27 mouse cellular contexts compared by ENCODE assay signal in the genomic region with DNA sequence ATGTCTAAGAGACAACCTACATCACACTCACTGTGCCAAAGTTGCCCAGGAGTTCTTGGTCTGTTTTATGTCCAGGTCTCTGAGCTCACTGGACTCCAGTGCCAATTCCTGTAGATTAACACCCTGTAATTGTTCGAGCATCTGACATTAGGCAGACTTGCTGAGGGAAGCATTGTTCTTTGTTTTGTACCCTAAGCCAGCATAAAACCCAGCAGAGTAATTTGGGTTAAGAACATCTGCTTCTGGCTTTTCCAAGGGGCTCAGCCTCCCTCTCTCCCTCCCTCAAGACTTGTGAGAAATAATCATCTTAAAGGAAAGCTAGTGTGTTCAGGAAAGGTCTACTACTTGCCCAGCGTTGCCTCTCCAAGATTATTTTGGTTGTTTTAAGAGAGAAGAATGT. TPM values are rescaled to one million over a fixed set of nuclear protein-coding genes. Genes with fewer than 3 reads are reported as not detected.
DNase-seq lines count a peak whose midpoint lies in the region; ATAC-seq and TF ChIP-seq lines count a peak whose summit lies in the region.
"Had no signal": no experiment of that assay in that cellular context is flagged by ENCODE, and none has a peak within 500 bp of the region (broad histone marks: within the 10 kb centered on the region; RNA-seq: fewer than 3 reads in every experiment).

No protein-coding gene starts in this region.

- no peaks in the 10 kb centered on the region for H3K27me3 ChIP-seq in midbrain, embryonic 11.5 days (ENCODE audit: control insufficient read depth, insufficient read depth, low read length)
- no peaks in the 10 kb centered on the region for H3K27me3 ChIP-seq in midbrain, postnatal 0 days (ENCODE audit: insufficient read depth, low read length)
- no peaks in the 10 kb centered on the region for H3K27me3 ChIP-seq in embryonic facial prominence, embryonic 15.5 days
- H3K27me3 ChIP-seq: CH12.LX; liver, embryonic 12.5 days had no signal

- ATAC-seq in midbrain, embryonic 11.5 days (ENCODE audit: low FRiP score), result no peak
- no peak for ATAC-seq in midbrain, postnatal 0 days (ENCODE audit: low FRiP score)
- ATAC-seq in embryonic facial prominence, embryonic 15.5 days (ENCODE audit: insufficient number of reproducible peaks, low FRiP score, low TSS enrichment, low read depth), result peak; percentile 57
- ATAC-seq: activated CD4-positive, CD25-positive, alpha-beta regulatory T cell, adult 4 months; hindbrain, postnatal 0 days; liver, embryonic 12.5 days had no signal

- H3K4me1 ChIP-seq in midbrain, embryonic 11.5 days (ENCODE audit: control insufficient read depth, insufficient read depth, low read length), result no peaks in the 10 kb centered on the region
- H3K4me1 ChIP-seq in midbrain, postnatal 0 days (ENCODE audit: insufficient read depth, low read length), result no peaks in the 10 kb centered on the region
- H3K4me1 ChIP-seq in embryonic facial prominence, embryonic 15.5 days, result no peaks in the 10 kb centered on the region
- H3K4me1 ChIP-seq: liver, embryonic 12.5 days; midbrain, embryonic 10.5 days had no signal

- no peak overlapping the region for H3K4me2 ChIP-seq in midbrain, embryonic 11.5 days
- no peak overlapping the region for H3K4me2 ChIP-seq in midbrain, postnatal 0 days (ENCODE audit: low read depth, low read length, poor library complexity, severe bottlenecking)
- no peak overlapping the region for H3K4me2 ChIP-seq in embryonic facial prominence, embryonic 15.5 days (replicated peaks)
- H3K4me2 ChIP-seq: heart, embryonic 11.5 days; liver, embryonic 12.5 days had no signal

- peak; percentile 48 for DNase-seq in heart, adult 11 months
- no peak for DNase-seq in heart, adult 18-20 months
- peak; percentile 79 for DNase-seq in midbrain, embryonic 11.5 days (ENCODE audit: low spot score, missing footprints)
- DNase-seq in midbrain, postnatal 0 days (ENCODE audit: low spot score), result no peak
- DNase-seq in spleen, adult 12 weeks (ENCODE audit: low spot score), result no peak
- no peak for DNase-seq in layer of hippocampus, adult 9-11 months
- DNase-seq: adrenal gland, postnatal 10 days; B cell, adult 2 months; cerebellum, adult 8-10 months; cerebellum, postnatal 36 days; gastrocnemius, postnatal 36 days; kidney, adult 11 months; left cerebral cortex, postnatal 4 days; lung, adult 18-20 months; spleen, adult 18-20 months had no signal

- WGBS in midbrain, embryonic 11.5 days, result 75% methylated on average over 2 of the region's 2 CpGs
- 54% methylated on average over 2 of the region's 2 CpGs for WGBS in midbrain, postnatal 0 days
- 25% methylated on average over 2 of the region's 2 CpGs for WGBS in embryonic facial prominence, embryonic 15.5 days

- no peaks in the 10 kb centered on the region for H3K36me3 ChIP-seq in midbrain, embryonic 11.5 days (ENCODE audit: control insufficient read depth, insufficient read depth, low read length)
- no peaks in the 10 kb centered on the region for H3K36me3 ChIP-seq in midbrain, postnatal 0 days (ENCODE audit: insufficient read depth, low read length)
- H3K36me3 ChIP-seq in embryonic facial prominence, embryonic 15.5 days, result no peaks in the 10 kb centered on the region
- H3K36me3 ChIP-seq: G1E; liver, embryonic 12.5 days; midbrain, embryonic 10.5 days had no signal

- no peak overlapping the region for H3K9ac ChIP-seq in midbrain, embryonic 11.5 days (ENCODE audit: low read length)
- no peak overlapping the region for H3K9ac ChIP-seq in midbrain, postnatal 0 days (replicated peaks; ENCODE audit: low read length, poor library complexity, severe bottlenecking)
- no peak overlapping the region for H3K9ac ChIP-seq in embryonic facial prominence, embryonic 15.5 days
- H3K9ac ChIP-seq: liver, embryonic 12.5 days had no signal

- no peak overlapping the region for H3K4me3 ChIP-seq in midbrain, embryonic 11.5 days (ENCODE audit: low read depth, low read length)
- H3K4me3 ChIP-seq in midbrain, postnatal 0 days (ENCODE audit: low read depth, low read length), result no peak overlapping the region
- H3K4me3 ChIP-seq in embryonic facial prominence, embryonic 15.5 days (replicated peaks), result no peak overlapping the region
- H3K4me3 ChIP-seq: erythroblast, embryonic 14.5 days; liver, embryonic 12.5 days; midbrain, embryonic 10.5 days had no signal

- H3K27ac ChIP-seq in midbrain, embryonic 11.5 days (ENCODE audit: low read depth, low read length), result no peak overlapping the region
- H3K27ac ChIP-seq in midbrain, postnatal 0 days (ENCODE audit: low read depth, low read length), result no peak overlapping the region
- peak overlapping the region; percentile 69 for H3K27ac ChIP-seq in embryonic facial prominence, embryonic 15.5 days (replicated peaks)
- H3K27ac ChIP-seq: hindbrain, postnatal 0 days; liver, embryonic 12.5 days; midbrain, embryonic 10.5 days had no signal

- no peaks in the 10 kb centered on the region for H3K9me3 ChIP-seq in midbrain, embryonic 11.5 days (ENCODE audit: control insufficient read depth, low read length)
- H3K9me3 ChIP-seq in midbrain, postnatal 0 days (ENCODE audit: low read length), result no peaks in the 10 kb centered on the region
- no peaks in the 10 kb centered on the region for H3K9me3 ChIP-seq in embryonic facial prominence, embryonic 15.5 days (replicated peaks)

- no peak for TF ChIP-seq CTCF in midbrain, postnatal 0 days (IDR thresholded peaks at IDR 0.05)

RNA-seq across cellular contexts. Expression of a gene that starts 49.9 kb away (rescaled TPM):
- under 1 TPM; 0.41 to 0.50 TPM for total RNA-seq in heart, adult 18-20 months (2021)
- polyA plus RNA-seq in midbrain, embryonic 11.5 days (2014; fragmentation: Nextera tagmentation; extraction: Ambion mirVana), result 1.5 and 2.1 TPM in 2 replicates
- total RNA-seq in midbrain, postnatal 0 days (2014; rRNA removed), result 28.6 and 31.8 TPM in 2 replicates
- polyA plus RNA-seq in midbrain, postnatal 0 days (2015; fragmentation: Nextera tagmentation; extraction: Ambion mirVana), result 24.8 and 25.0 TPM in 2 replicates
- polyA plus RNA-seq in embryonic facial prominence, embryonic 15.5 days (2015; fragmentation: Nextera tagmentation; extraction: Ambion mirVana), result 0.20 and 0.39 TPM in 2 replicates
- total RNA-seq: CH12.LX; gastrocnemius, adult 18-20 months; gastrocnemius, postnatal 36 days had no signal
- polyA plus RNA-seq: erythroblast, embryonic 14.5 days; G1E; kidney, embryonic 16.5 days; liver, embryonic 12.5 days; testis, adult 2 months had no signal

Comparison
In these comparisons a context has a peak if more than half of its experiments do, and no peak if none do; other contexts are left out.
1. DNase-seq: peak in heart, adult 11 months (single experiment) and midbrain, embryonic 11.5 days (single experiment); none in heart, adult 18-20 months (0 of 2), midbrain, postnatal 0 days (single experiment), spleen, adult 12 weeks (single experiment) and layer of hippocampus, adult 9-11 months (single experiment).